Mouse (Mus musculus) NIH3T3 (cell line): Measurements from ENCODE around the gene Ppef1.

Experiments
- DNase-seq: peaks from one replicate; pipeline ENCODE4 v3.0.0-alpha.2; 2012; ENCODE audit warnings: low read depth

Gene Ppef1

DNA sequence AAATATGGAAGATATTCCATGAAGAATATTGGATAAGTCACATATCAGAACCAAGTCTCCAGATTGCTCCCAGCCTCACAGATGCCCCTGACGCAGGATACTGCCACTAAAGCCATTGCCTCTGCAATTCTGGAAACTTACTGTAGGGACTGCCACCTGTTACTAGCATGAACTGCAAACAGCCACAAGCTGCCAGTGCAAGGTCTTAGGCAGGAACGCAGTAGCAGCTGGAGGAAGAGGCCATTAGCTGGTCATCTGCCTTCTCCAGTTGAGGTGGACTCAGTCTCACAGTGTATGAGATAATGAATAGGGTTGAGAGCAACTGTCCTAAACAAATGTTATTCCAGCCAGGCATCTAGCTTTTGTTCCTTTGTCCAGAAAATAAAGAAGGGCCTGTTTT, 137.5 kb downstream of the Ppef1 start:
- DNase-seq = no peak

DNA sequence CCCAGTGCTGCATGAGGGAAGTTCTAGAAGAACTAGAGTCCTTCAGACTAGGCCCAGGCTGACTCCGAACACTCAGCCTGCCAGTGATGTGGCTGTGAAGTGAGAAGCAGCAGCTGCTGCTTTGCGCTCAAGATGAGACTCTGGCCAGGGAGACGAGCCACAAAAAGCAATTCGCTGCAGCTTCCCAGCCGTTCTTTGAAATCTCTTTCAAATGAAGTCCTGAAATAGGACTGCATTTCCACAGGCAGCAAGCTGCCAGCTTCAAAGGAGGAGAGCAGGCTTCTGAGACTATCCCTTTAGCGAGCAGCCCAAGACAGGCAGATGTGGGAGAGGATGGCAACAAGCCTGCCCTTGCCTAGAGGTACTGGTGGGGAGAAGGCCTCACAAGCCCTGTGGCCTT, 142.6 kb downstream of the Ppef1 start:
- DNase-seq = no peak

DNA sequence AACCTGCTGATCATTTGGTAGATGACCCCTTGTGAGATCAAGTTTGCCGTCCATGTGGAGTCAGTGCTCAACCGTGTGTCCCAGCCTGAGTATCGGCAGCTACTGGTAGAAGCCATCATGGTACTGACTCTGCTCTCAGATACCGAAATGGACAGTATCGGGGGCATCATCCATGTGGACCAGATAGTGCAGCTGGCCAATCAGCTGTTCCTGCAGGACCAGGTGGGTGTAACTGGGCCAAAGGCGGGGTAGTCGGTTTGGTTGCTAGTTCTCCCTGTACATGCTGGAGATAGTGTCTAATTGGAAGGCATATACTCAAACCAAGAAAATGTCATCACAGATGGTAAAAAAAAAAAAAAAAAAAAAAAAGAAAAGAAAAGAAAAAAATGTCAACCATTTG, 145.4 kb downstream of the Ppef1 start:
- no peak for DNase-seq

DNA sequence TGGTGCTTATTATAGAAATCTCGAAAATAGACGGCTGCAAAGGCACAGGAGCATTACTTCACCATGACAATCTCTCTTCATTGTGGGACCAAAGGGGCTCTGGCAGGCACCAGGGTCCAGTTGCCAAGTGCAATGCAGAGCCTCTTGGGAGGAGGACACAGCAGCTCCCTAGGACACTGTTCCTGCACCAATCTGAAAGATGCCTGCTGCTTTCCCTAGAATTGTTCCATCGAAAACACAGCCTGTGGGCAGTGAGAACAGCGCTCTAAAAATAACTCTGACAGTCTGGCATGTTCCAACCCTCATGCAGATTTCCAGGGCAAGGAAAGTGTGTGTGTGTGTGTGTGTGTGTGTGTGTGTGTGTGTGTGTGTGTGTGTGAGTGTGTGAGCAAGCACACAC, 147.0 kb downstream of the Ppef1 start:
- no peak for DNase-seq

DNA sequence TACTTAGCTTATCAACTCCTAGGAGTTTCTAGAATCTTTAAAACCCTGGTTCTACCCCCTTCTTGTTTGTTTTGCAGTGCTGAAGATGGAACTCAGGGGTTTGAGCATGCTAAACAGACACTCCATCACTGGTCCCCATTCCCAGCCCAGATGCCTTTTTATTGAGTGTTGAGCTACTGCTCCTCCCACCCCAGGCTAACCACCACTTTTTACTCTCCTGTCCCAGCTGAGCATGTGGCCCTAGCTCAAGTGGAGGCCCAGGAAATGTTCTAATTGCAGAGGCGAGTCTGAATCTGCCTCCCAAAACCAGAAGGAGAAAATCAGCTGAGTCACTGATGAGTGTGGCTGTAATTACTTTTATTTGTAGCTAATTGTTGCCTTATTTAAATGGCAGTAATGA, 150.5 kb downstream of the Ppef1 start:
- DNase-seq = no peak

DNA sequence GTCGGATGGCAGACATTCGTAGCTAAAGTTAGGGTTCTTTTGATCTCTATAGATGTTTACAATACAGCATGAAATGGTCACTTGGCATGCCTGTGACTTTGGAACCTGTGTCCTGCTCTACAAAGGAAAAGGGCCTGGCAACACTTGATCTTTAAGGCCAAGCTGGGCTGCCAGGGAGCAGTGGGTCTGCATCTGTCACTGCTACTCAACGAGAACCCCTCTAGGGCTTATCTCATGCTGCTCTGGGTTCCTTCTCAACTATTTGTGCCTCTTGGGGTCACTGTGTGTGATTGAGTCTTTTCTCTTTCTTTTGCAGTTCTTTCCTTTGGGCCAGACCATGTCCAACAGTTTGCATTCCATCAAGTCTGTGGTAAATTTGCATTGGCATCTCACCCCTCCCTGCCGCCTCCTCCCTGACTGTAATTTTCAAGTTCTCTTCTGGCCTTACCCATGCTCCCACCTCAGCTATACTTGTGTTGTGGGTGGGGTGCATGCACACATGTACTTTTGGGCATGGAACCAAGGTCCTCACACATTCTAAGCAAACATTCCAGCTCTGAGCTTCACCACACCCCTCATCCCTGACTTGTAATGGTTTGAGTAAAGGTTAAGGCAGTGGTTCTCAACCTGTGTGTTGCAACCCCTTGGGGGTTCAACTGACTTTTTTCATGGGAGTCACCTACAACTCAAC, 151.3 kb downstream of the Ppef1 start:
- no peak for DNase-seq

DNA sequence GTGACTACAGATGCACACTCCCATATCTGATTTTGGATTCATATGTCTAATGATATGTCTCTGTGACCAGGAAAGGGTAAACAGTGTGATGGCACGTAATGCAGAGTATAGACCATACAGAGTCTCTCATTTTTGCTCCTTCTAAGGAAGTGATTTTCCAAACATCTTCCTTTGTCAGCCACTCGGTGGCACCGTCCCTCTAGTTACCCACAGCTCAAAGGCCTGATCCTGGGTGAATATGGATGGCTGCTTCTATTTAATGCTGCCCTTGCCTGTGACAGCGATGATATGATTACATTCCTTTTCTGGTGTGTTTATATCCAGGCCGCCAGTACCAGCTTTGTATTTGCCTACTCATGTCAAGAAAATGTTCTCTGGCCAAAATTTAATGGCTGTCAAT, 152.0 kb downstream of the Ppef1 start:
- DNase-seq = peak; percentile 57
